8 mouse cellular contexts compared by ENCODE assay signal in genomic region chr9:108826700-108827340, GRCm38 (mm10). TPM values are rescaled to one million over a fixed set of nuclear protein-coding genes. Genes with fewer than 3 reads are reported as not detected.
DNase-seq lines count a peak whose midpoint lies in the region; ATAC-seq and TF ChIP-seq lines count a peak whose summit lies in the region.

No protein-coding gene starts in this region.

- intact Hi-C loops in left cerebral cortex, adult 2 months (cut with DNase I): no loop called here

- no peaks in the 10 kb centered on the region for H3K27me3 ChIP-seq in forebrain, postnatal 0 days (ENCODE audit: insufficient read depth, low read length)
- H3K27me3 ChIP-seq in hindbrain, embryonic 11.5 days (ENCODE audit: control insufficient read depth, insufficient read depth, low read length): peaks cover 31% of the 10 kb centered on the region
- H3K27me3 ChIP-seq in megakaryocyte, embryonic 14.5 days (replicated peaks): peaks cover 95% of the 10 kb centered on the region

- peak overlapping the region; percentile 88 for H3K9ac ChIP-seq in forebrain, postnatal 0 days
- H3K9ac ChIP-seq in hindbrain, embryonic 11.5 days (ENCODE audit: low read depth, low read length): peak overlapping the region; percentile 70

- H3K4me3 ChIP-seq in forebrain, postnatal 0 days (ENCODE audit: low read depth, low read length): peak overlapping the region; percentile 80
- H3K4me3 ChIP-seq in hindbrain, embryonic 11.5 days (ENCODE audit: low read depth, low read length): peak overlapping the region; percentile 56
- H3K4me3 ChIP-seq in left cerebral cortex, adult 2 months: peak overlapping the region; percentile 62
- H3K4me3 ChIP-seq in megakaryocyte, embryonic 14.5 days (replicated peaks): peak overlapping the region; percentile 90

- peaks cover 25% of the 10 kb centered on the region for H3K4me1 ChIP-seq in forebrain, postnatal 0 days (ENCODE audit: insufficient read depth)
- H3K4me1 ChIP-seq in hindbrain, embryonic 11.5 days (replicated peaks; ENCODE audit: control insufficient read depth, insufficient read depth, low read length): peaks cover 13% of the 10 kb centered on the region
- peaks cover 35% of the 10 kb centered on the region for H3K4me1 ChIP-seq in megakaryocyte, embryonic 14.5 days

- H3K4me2 ChIP-seq in forebrain, postnatal 0 days (ENCODE audit: low read depth): peak overlapping the region; percentile 88
- H3K4me2 ChIP-seq in hindbrain, embryonic 11.5 days (replicated peaks; ENCODE audit: low read depth, low read length): peak overlapping the region; percentile 66

- H3K9me3 ChIP-seq in forebrain, postnatal 0 days (ENCODE audit: low read length): no peaks in the 10 kb centered on the region
- H3K9me3 ChIP-seq in hindbrain, embryonic 11.5 days (ENCODE audit: control insufficient read depth, low read length): no peaks in the 10 kb centered on the region
- peaks cover 28% of the 10 kb centered on the region for H3K9me3 ChIP-seq in megakaryocyte, embryonic 14.5 days

- H3K27ac ChIP-seq in forebrain, postnatal 0 days (ENCODE audit: low read depth, low read length): peak overlapping the region; percentile 89
- H3K27ac ChIP-seq in hindbrain, embryonic 11.5 days (ENCODE audit: low read depth, low read length): peak overlapping the region; percentile 30
- peak overlapping the region; percentile 82 for H3K27ac ChIP-seq in left cerebral cortex, adult 2 months

- WGBS in forebrain, postnatal 0 days: 2% methylated on average over 39 of the region's 39 CpGs
- 2% methylated on average over 39 of the region's 39 CpGs for WGBS in hindbrain, embryonic 11.5 days

- peak; percentile 70 for DNase-seq in NIH3T3 (ENCODE audit: low read depth)
- peak; percentile 78 for DNase-seq in cerebellum, adult 8-10 months
- peak; percentile 79 for DNase-seq in forebrain, postnatal 0 days
- DNase-seq in hindbrain, embryonic 11.5 days (ENCODE audit: low spot score): peak; percentile 87
- peak; percentile 69 to 74 for DNase-seq in left cerebral cortex, adult 2 months (ENCODE audit: extremely low spot score in 1 of 2, low spot score in 2 of 2)
- DNase-seq in right cerebral cortex, adult 18-20 months: peak; percentile 72
- peak; percentile 75 for DNase-seq in urinary bladder, postnatal 14 days (ENCODE audit: low spot score)

- TF ChIP-seq CTCF in forebrain, postnatal 0 days (IDR thresholded peaks at IDR 0.05; ENCODE audit: low read depth): no peak
- TF ChIP-seq CTCF in left cerebral cortex, adult 2 months (IDR thresholded peaks at IDR 0.05): no peak

- no peak for ATAC-seq in forebrain, postnatal 0 days
- ATAC-seq in hindbrain, embryonic 11.5 days (ENCODE audit: low FRiP score): no peak

- peaks cover 31% of the 10 kb centered on the region for H3K36me3 ChIP-seq in forebrain, postnatal 0 days (ENCODE audit: insufficient read depth)
- no peaks in the 10 kb centered on the region for H3K36me3 ChIP-seq in hindbrain, embryonic 11.5 days (ENCODE audit: control insufficient read depth, insufficient read depth, low read length)
- H3K36me3 ChIP-seq in megakaryocyte, embryonic 14.5 days (replicated peaks; ENCODE audit: low read length): no peaks in the 10 kb centered on the region

RNA-seq across cellular contexts. Expression of gene Celsr3, which starts 0.7 kb away (rescaled TPM):
- 43.0 and 52.2 TPM in 2 replicates for total RNA-seq in forebrain, postnatal 0 days (2014; rRNA removed)
- polyA plus RNA-seq in forebrain, postnatal 0 days (2015; fragmentation: Nextera tagmentation; extraction: Ambion mirVana): 3.9 and 6.8 TPM in 2 replicates
- polyA plus RNA-seq in hindbrain, embryonic 11.5 days (2014; fragmentation: Nextera tagmentation; extraction: Ambion mirVana): 10.1 and 16.8 TPM in 2 replicates
- total RNA-seq in left cerebral cortex, adult 2 months (2021): 10 to 100 TPM; 65.1 to 75.0 TPM
- 1.5 TPM in 1 of 2 replicates, not detected in the other for polyA plus RNA-seq in megakaryocyte, embryonic 14.5 days (2012; ENCODE audit: insufficient read depth, low replicate concordance)

RNA-seq across cellular contexts. Expression of gene Nckipsd, which starts 18.7 kb away (rescaled TPM):
- total RNA-seq in forebrain, postnatal 0 days (2014; rRNA removed): 27.4 and 27.6 TPM in 2 replicates
- polyA plus RNA-seq in forebrain, postnatal 0 days (2015; fragmentation: Nextera tagmentation; extraction: Ambion mirVana): 18.6 and 24.5 TPM in 2 replicates
- 10.5 and 13.0 TPM in 2 replicates for polyA plus RNA-seq in hindbrain, embryonic 11.5 days (2014; fragmentation: Nextera tagmentation; extraction: Ambion mirVana)
- 10 to 100 TPM; 64.7 to 68.0 TPM for total RNA-seq in left cerebral cortex, adult 2 months (2021)
- 1.4 TPM in 1 of 2 replicates, not detected in the other for polyA plus RNA-seq in megakaryocyte, embryonic 14.5 days (2012; ENCODE audit: insufficient read depth, low replicate concordance)

RNA-seq across cellular contexts. Expression of gene Slc26a6, which starts 26.3 kb away (rescaled TPM):
- total RNA-seq in forebrain, postnatal 0 days (2014; rRNA removed): 19.4 and 29.6 TPM in 2 replicates
- 15.9 and 18.0 TPM in 2 replicates for polyA plus RNA-seq in forebrain, postnatal 0 days (2015; fragmentation: Nextera tagmentation; extraction: Ambion mirVana)
- polyA plus RNA-seq in hindbrain, embryonic 11.5 days (2014; fragmentation: Nextera tagmentation; extraction: Ambion mirVana): 9.8 and 13.7 TPM in 2 replicates
- total RNA-seq in left cerebral cortex, adult 2 months (2021): 10 to 100 TPM; 17.1 to 17.8 TPM
- polyA plus RNA-seq in megakaryocyte, embryonic 14.5 days (2012; ENCODE audit: insufficient read depth, low replicate concordance): 8.6 and 23.5 TPM in 2 replicates

RNA-seq across cellular contexts. Expression of gene Ip6k2, which starts 43.2 kb away (rescaled TPM):
- total RNA-seq in forebrain, postnatal 0 days (2014; rRNA removed): 136 and 140 TPM in 2 replicates
- polyA plus RNA-seq in forebrain, postnatal 0 days (2015; fragmentation: Nextera tagmentation; extraction: Ambion mirVana): 218 and 226 TPM in 2 replicates
- polyA plus RNA-seq in hindbrain, embryonic 11.5 days (2014; fragmentation: Nextera tagmentation; extraction: Ambion mirVana): 122 and 136 TPM in 2 replicates
- total RNA-seq in left cerebral cortex, adult 2 months (2021): 100 to 1,000 TPM; 143 to 164 TPM
- polyA plus RNA-seq in megakaryocyte, embryonic 14.5 days (2012; ENCODE audit: insufficient read depth, low replicate concordance): 19.2 and 25.5 TPM in 2 replicates

Comparison
In these comparisons a context has a peak if more than half of its experiments do, and no peak if none do; other contexts are left out.
1. H3K27ac ChIP-seq: peak in every context shown above with its lines; median percentile 89 in forebrain, postnatal 0 days; 82 in left cerebral cortex, adult 2 months; 30 in hindbrain, embryonic 11.5 days.